Mouse (Mus musculus): Measurements from ENCODE around the gene Trir. TPM values are rescaled to one million over a fixed set of nuclear protein-coding genes. Genes with fewer than 3 reads are reported as not detected.

Trir gene
- polyA plus RNA-seq (2015; fragmentation: Nextera tagmentation; extraction: Ambion mirVana), result 157 and 167 TPM in 2 replicates

DNA sequence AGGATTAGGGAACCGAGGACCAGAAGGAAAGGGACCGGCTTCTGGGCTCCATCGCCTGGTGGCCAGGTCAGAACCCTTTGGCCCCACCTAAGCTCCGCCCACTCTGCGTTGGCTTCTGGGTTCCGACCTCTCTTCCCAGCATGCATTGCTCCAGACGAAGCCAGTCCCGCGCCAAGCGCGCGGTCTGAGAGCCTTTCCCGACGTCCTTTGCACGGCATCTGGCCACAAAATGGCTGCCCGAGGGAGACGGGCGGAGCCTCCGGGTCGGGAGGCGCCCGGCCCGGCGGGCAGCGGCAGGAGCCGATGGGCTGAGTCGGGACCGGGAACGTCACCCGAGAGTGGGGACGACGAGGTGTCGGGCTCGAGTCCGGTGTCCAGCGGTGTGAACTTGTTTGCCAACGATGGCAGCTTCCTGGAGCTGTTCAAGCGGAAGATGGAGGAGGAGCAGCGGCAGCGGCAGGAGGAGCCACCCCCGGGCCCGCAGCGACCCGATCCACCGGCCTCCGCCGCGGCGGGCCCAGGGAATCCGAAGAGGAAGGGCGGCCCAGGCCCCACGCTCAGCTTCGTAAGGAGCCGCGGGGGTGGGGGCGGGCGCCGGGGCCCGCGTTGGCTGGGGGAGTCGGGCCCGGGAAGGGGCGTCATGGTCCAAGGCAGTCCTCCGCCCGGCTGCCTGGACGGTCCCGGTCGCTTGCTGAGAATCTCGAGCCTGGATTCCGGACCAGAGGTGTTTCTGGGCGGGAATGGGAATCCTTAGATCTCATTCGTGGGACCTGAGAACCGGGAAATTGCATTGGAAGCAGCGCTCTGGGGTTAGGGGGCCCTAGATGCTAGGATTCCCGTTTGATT lies at the start of gene Trir:
TSS of gene Trir (plus strand) at position 154 of the 846 bp plus-strand sequence.

DNA sequence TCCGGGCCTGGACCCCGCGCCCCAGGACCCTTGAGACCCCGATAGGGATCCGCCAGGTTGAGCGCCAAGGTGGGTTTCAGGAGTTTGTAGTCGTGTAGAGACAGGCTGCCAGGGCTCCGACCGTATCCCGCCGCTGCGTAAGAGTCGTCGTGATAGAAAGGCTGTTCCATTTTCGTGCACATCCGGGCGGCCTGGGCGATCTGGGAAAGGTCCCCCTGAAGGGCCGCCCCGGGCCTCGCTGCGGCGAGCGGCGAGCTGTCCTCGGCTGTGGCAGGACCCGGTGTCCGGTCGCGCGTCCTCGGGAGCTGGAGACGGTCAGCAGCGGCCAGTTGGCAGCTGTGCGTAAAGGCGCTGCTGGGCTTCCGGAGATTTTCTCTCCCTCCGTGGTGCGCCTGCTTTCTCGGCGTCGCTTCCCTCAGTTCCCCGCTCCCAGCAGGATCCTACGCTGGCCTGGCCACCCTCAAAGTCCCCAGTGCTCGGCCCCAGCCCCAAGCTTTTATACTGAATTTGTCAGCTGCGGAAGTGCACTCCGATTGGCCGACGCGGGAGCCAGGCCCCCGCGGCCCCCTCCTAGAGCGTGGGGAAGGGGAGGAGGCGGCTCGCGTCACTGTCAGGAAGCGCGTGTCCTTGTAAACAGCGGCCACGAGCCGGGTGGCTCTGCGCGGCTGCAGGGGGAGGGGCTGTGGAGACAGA lies 48.2 kb upstream of the Trir start, which contains the start of gene Junb:
TSS of gene Junb (minus strand) at position 471 of the 693 bp plus-strand sequence.

DNA sequence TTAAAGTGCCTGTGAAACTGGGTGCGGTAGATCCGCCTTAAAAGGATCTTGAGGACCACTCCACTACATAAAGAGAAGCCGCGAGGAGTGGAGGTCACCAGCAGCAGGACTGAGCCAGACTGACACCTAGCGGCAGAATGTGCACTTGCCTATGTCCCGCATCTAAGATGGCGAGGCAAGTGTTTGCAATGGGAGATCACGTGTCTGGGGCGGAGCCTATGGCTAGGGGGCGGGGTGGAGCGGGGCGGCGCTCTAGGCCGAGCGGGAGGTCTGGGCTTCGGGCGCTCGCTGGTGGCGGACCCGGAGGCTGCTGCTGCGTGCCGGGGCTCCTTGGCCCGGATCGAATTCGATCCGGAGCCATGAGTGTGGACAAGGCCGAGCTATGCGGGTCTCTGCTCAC lies 36.3 kb upstream of the Trir start, which contains the start of gene Hook2:
TSS of gene Hook2 (plus strand) at position 255 of the 400 bp plus-strand sequence.

DNA sequence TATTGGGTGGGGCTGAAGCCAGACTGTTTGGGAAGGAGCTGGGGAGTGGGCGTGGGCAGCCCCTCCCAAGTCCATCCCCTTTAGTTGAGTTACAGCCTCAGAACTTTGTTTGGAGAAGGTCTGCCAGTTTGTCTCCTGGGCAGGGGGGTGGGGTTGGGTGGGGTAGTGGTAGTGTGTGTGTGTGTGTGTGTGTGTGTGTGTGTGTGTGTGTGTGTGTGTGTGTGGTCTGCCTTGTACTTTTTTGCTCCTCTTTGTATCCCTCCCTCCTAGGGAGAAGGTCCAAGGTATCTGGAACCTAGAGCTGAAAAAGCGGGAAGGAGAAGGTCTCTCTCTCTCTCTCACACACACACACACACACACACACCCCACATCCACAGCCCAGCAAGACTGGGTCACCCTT lies 12.2 kb upstream of the Trir start, which contains the start of gene Best2:
TSS of gene Best2 (minus strand) at position 101 of the 400 bp plus-strand sequence.

DNA sequence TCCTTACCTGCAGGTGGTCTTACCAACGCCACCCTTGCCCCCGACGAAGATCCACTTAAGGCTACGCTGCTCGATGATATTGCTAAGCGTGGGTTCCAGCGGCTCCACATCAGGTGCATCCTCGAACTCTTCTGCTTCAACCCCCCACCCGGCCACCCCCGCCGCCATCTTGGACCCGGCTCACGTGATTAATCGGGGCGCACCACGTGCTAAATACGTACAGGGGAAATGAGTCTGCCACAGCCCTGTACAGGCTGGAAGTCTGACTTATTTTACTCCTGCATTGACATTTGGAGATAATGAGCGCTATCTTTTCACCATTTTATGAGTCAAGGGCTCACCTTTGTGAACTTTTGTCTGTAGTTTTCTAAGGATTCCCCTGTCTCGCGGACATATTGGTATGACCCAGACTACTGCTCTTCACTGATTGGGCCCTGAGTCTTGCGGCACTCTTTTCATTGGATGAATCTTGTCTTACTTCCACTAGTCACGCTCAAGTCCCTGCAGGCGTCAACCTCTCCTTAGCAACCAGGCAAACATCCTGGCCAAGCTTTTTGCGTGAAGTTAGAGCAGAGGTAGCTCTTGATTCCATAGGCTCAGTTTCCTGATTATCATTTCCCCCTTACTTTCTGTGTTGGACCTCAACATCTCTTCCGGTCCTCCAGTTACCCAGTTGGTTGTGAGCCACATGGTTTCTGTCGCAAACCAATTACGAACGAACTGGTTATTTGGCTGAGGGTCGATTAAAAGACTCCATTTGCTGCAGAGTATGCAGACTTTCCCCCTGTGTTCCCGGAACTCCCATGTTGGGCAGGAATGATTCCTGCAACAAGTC lies 1.3 kb upstream of the Trir start, which contains the start of gene Asna1:
TSS of gene Asna1 (minus strand) at position 184 of the 835 bp plus-strand sequence.

DNA sequence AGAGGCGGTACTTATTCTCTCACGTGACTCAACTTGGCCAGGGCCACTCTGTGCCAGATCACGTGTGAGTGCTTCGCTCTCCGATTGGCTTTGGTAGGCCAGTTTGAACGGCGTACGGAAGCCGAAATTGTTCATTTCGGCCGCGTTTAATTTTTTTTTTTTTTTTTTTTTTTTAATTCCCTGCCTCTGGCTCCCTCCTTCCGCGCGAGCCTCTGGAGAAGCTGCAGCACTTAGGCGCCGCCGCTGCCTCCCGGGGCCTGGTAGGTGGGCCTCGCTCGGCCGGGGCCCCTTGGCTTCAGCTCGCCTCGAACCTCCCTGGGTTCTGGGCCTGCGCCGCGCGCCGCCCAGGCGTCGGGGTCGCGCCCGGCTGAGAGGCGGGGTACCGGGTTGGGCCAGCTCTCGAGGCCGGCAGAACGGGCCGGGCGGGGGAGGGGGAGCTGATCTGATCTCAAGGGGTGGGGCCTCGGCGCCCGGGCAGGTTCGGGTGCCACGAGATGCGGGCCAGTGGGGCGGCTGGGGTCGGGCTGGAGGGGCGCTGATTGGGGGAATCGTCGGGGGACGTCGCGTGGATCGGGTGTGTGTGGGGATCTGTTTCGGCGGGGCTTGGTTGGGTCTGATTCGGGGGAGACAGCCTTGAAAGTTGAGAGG lies 10.2 kb downstream of the Trir start, which contains the start of gene Tnpo2:
TSS of gene Tnpo2 (plus strand) at position 198 of the 648 bp plus-strand sequence.

DNA sequence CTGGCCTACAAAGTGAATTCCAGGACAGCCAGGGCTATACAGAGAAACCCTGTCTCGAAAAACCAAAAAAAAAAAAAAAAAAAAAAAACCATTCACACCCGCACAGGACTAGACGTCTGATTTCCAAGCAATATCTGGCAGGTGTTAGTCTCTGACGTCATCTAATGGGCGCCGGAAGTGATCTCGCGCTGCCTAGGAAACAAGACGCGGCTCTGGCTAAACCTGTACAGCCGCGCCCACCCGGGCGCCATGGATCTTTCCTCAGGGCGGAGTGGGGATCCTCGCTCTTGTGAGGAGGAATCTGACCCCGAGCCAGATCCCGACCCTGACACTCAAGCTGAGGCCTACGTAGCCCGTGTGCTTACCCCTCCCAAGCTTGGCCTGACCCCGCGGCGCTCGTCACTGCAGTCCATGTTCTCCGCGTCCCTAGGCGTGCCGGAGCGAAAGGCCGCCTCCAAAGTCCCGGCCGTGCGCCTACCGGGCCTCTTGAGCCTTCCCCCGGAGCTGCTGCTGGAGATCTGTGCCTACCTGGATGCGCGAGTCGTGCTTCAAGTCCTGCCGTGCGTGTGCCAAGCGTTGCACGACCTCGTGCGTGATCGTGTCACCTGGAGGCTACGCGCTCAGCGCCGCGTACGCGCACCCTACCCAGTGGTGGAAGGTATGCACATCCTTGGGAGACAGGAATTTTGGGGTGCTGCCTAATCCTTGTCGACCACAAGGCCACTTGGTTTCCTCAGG lies 33.4 kb downstream of the Trir start, which contains the start of gene Fbxw9:
TSS of gene Fbxw9 (plus strand) at position 177 of the 738 bp plus-strand sequence.

DNA sequence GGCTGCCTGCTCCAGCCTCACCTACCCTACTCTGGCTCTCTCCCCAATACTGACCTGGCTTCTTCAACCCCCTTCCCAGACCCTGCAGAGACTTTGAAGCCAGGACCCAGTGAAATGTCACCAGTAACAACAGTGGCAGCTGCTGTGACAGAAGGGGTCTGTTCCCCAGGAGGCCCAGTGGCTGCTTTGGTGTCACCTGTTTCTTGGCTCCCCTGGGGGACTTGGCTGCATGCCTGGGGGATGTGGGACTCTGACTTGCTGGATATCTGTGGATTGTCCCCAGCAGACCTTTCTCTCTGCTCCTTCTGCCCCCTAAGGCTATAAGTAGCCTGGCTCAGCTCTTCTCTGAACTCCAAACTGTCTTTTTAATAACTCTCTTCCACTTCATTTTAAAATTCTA lies 41.4 kb downstream of the Trir start, which contains the start of gene Gm5741:
TSS of gene Gm5741 (minus strand) at position 1 of the 400 bp plus-strand sequence.

DNA sequence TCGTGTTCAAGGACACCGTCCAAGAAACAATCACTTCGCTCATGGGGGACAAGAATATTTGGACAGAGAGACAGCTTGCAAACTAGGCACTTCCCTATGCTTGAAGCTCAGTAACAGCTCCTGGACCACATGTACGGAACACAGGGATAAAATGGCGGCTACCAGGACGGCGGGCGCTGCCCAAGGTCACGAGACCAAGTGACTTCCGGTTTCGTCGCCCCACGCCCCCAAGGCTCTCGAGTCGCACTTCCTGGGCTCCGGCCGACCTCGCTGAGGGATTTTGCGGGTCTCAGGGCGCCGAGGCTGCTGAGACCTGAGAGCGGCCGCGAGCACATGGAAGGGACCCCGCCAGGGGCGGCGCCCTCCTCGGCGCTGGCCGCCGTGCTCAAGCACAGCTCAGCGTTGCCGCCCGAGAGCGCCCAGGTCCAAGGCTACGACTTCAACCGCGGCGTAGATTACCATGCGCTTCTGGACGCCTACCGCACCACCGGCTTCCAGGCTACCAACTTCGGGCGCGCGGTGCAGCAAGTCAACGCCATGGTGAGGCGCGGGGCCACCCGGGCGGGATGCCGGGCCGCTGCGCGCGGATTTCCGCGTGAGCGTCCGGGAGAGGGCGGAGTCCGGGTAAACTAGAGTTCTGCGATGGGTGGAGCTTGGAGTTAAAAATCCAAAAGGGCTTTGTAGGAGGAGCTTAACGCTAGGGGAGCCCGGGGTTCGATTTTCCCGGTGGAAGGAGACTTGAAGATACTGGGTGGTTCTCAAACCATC lies 45.1 kb downstream of the Trir start, which contains the start of gene Dhps:
TSS of gene Dhps (plus strand) at position 244 of the 768 bp plus-strand sequence.

Small RNAs within 50 kb of the gene (microRNA-seq; reads per million reads assigned to microRNA genes)
- 1.5 reads per million for gene Mir7070

Other genes with a start within 250 kb of the Trir start
- 72.8 and 75.0 TPM in 2 replicates for gene Nfix, start 226.5 kb upstream of the Trir start, polyA plus RNA-seq (2015; fragmentation: Nextera tagmentation; extraction: Ambion mirVana)
- 15.3 TPM in 2 replicates for gene Dand5, start 204.0 kb upstream of the Trir start, polyA plus RNA-seq (2015; fragmentation: Nextera tagmentation; extraction: Ambion mirVana)
- 47.5 and 50.9 TPM in 2 replicates for gene Gadd45gip1, start 195.3 kb upstream of the Trir start, polyA plus RNA-seq (2015; fragmentation: Nextera tagmentation; extraction: Ambion mirVana)
- gene Rad23a, start 186.2 kb upstream of the Trir start, polyA plus RNA-seq (2015; fragmentation: Nextera tagmentation; extraction: Ambion mirVana), result 96.2 and 103 TPM in 2 replicates
- gene Calr, start 179.9 kb upstream of the Trir start, polyA plus RNA-seq (2015; fragmentation: Nextera tagmentation; extraction: Ambion mirVana), result 450 and 531 TPM in 2 replicates
- gene Farsa, start 169.8 kb upstream of the Trir start, polyA plus RNA-seq (2015; fragmentation: Nextera tagmentation; extraction: Ambion mirVana), result 81.3 and 92.5 TPM in 2 replicates
- 57.4 and 59.5 TPM in 2 replicates for gene Syce2, start 154.7 kb upstream of the Trir start, polyA plus RNA-seq (2015; fragmentation: Nextera tagmentation; extraction: Ambion mirVana)
- gene Gcdh, start 132.9 kb upstream of the Trir start, polyA plus RNA-seq (2015; fragmentation: Nextera tagmentation; extraction: Ambion mirVana), result 39.3 and 46.9 TPM in 2 replicates
- 0.32 and 0.45 TPM in 2 replicates for gene Klf1, start 124.9 kb upstream of the Trir start, polyA plus RNA-seq (2015; fragmentation: Nextera tagmentation; extraction: Ambion mirVana)
- 8.1 and 8.6 TPM in 2 replicates for gene Dnase2a, start 118.3 kb upstream of the Trir start, polyA plus RNA-seq (2015; fragmentation: Nextera tagmentation; extraction: Ambion mirVana)
- gene Mast1, start 89.5 kb upstream of the Trir start, polyA plus RNA-seq (2015; fragmentation: Nextera tagmentation; extraction: Ambion mirVana), result 66.1 and 78.5 TPM in 2 replicates
- gene Rtbdn, start 79.8 kb upstream of the Trir start, polyA plus RNA-seq (2015; fragmentation: Nextera tagmentation; extraction: Ambion mirVana), result 3.0 and 4.9 TPM in 2 replicates
- gene Gm49661, start 57.4 kb upstream of the Trir start, polyA plus RNA-seq (2015; fragmentation: Nextera tagmentation; extraction: Ambion mirVana), result not detected in 2 replicates
- gene Prdx2, start 57.2 kb upstream of the Trir start, polyA plus RNA-seq (2015; fragmentation: Nextera tagmentation; extraction: Ambion mirVana), result 803 and 820 TPM in 2 replicates
- 52.7 and 61.5 TPM in 2 replicates for gene Rnaseh2a, start 57.1 kb upstream of the Trir start, polyA plus RNA-seq (2015; fragmentation: Nextera tagmentation; extraction: Ambion mirVana)
- 8.8 and 9.0 TPM in 2 replicates for gene Junb, start 48.1 kb upstream of the Trir start, polyA plus RNA-seq (2015; fragmentation: Nextera tagmentation; extraction: Ambion mirVana)
- 24.5 and 30.2 TPM in 2 replicates for gene Hook2, start 36.2 kb upstream of the Trir start, polyA plus RNA-seq (2015; fragmentation: Nextera tagmentation; extraction: Ambion mirVana)
- gene Best2, start 12.3 kb upstream of the Trir start, polyA plus RNA-seq (2015; fragmentation: Nextera tagmentation; extraction: Ambion mirVana), result 0.19 TPM in 1 of 2 replicates, not detected in the other
- gene Asna1, start 1.5 kb upstream of the Trir start, polyA plus RNA-seq (2015; fragmentation: Nextera tagmentation; extraction: Ambion mirVana), result 139 and 141 TPM in 2 replicates
- 45.5 and 47.6 TPM in 2 replicates for gene Tnpo2, start 10.1 kb downstream of the Trir start, polyA plus RNA-seq (2015; fragmentation: Nextera tagmentation; extraction: Ambion mirVana)
- 66.7 and 79.1 TPM in 2 replicates for gene Fbxw9, start 33.2 kb downstream of the Trir start, polyA plus RNA-seq (2015; fragmentation: Nextera tagmentation; extraction: Ambion mirVana)
- gene Gm5741, start 41.2 kb downstream of the Trir start, polyA plus RNA-seq (2015; fragmentation: Nextera tagmentation; extraction: Ambion mirVana), result not detected in 2 replicates
- gene Dhps, start 44.9 kb downstream of the Trir start, polyA plus RNA-seq (2015; fragmentation: Nextera tagmentation; extraction: Ambion mirVana), result 131 and 132 TPM in 2 replicates
- 127 and 135 TPM in 2 replicates for gene Wdr83os, start 53.9 kb downstream of the Trir start, polyA plus RNA-seq (2015; fragmentation: Nextera tagmentation; extraction: Ambion mirVana)
- gene Wdr83, start 54.5 kb downstream of the Trir start, polyA plus RNA-seq (2015; fragmentation: Nextera tagmentation; extraction: Ambion mirVana), result 34.8 and 42.5 TPM in 2 replicates
- gene Man2b1, start 56.4 kb downstream of the Trir start, polyA plus RNA-seq (2015; fragmentation: Nextera tagmentation; extraction: Ambion mirVana), result 20.5 and 24.7 TPM in 2 replicates
- gene Zfp791, start 96.3 kb downstream of the Trir start, polyA plus RNA-seq (2015; fragmentation: Nextera tagmentation; extraction: Ambion mirVana), result 3.0 and 3.6 TPM in 2 replicates
- gene Cks1brt, start 125.1 kb downstream of the Trir start, polyA plus RNA-seq (2015; fragmentation: Nextera tagmentation; extraction: Ambion mirVana), result not detected in 2 replicates
- not detected in 2 replicates for gene Olfr371, start 199.2 kb downstream of the Trir start, polyA plus RNA-seq (2015; fragmentation: Nextera tagmentation; extraction: Ambion mirVana)